Mouse (Mus musculus) ovary, postnatal 10 days (tissue): ENCODE data around the gene Aco2.

ENCODE experiments used
- DNase-seq: peaks from one replicate; pipeline ENCODE4 v3.0.0; 2022; ENCODE audit warnings: low spot score

Gene Aco2

DNA sequence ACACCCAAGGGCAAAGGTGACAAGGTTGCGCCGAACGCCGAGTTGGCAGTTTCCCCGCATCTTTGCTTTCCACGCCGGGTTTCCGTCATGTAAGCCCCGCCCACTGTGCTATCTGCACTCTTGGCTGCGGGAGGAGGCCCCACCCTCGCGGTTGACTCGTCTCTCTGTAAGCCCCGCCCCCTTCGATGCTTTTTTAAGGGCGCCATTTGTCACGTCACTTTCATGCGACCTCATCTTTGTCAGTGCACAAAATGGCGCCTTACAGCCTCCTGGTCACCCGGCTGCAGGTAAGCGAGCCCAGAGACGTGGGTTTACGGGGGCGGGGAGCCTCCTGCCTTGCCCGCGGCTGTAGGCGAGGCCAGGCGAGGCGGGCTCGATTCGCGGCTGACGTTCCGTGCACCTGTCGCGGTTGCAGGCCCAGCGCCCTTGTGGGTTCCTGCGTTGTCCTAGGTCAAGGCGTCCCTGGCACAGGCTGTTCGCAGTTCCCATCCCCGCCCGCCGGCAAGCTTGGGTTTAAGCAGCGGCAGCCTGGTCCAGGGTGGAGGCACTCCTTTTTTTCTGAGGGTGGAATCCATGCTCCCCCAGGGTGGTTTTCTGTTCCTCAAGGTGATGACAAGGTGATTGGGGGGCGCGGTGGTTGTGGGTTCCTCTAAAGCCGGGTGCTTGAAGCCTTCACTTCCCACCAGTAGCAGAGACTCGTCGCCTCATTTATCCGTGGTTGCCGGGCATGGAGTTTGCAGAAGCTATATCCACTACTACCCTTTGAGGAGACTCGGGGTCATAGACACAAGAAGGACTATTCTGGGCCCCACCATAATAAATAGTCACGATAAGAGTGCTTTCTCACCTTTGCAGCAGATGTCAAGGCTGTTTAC lies at the start of gene Aco2:
Gene Aco2 (plus strand): TSS at position 48 of the 875 bp plus-strand sequence.
- peak; percentile 99 for DNase-seq

DNA sequence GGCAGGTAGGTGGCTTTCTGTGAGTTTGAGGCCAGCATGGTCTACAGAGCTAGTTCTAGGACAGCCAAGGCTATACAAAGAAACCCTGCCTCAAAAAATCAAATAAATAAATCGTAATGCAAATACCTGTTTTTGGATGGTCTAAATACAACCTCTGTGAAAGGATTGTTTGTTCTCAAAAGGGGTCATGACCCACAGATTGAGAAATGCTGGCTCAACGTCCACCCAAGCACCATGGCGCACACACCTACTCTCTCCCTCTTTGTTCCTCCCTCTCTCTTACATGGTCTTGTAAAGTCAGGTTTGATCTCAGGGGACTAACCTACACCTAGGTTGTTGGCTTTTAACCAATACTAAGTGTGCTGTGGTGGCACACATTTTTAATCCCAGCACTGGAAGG lies 49.5 kb upstream of the Aco2 start:
- DNase-seq = no peak

DNA sequence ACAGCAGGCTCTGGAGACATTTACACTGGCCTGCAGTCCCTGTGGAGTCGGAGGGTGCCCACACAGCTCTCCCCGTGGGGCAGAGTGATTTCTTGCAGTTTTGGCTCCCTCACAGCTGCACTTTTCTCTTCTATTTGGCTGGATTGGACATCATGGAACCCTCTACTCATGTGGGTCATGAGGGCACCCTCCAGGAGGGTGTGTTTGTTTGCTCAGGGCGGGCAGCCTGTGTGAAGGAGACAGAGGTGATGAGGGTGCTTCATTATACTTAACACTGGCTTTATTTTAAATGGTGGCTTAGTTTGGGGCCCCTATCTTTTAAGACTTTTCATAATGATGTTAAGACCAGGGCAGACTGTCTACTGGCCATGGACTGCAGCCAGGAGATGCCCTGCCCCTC lies 47.3 kb upstream of the Aco2 start:
- no peak for DNase-seq

DNA sequence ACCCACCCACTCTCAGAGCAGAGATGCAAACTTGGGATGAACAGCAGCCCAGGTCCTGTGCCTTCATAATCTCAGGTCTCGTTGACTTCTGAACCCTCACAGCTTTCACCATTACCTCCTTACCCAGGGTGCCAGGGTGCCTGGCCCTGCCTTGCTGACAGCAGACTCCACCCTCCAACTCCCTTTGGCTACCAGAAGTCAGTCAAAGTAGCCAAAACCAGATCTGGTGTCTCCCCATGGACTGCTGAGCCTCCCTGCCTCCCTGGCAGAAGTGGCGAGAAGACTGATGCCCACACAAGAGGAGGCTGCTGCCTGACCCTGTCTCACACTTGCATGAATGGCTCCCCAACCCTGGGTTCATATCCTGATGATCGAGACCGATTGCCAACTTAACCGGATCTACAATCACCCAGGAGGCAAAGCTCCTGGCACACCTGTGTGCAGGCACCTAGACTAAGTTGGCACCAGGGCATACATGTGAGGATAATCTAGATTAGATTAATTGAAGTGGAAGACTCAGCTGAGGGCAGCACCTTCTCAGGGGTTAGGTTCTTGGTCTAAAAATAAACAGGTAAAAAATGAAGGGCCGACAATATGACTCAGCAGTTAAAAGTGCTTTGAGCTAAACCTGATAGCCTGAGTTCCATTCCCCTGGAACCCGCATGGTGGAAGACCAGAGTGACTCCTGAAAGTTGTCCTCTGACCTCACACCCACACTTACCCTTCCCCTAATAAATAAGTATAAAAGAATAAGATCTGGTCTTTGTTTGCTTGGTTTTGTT lies 43.5 kb upstream of the Aco2 start:
- DNase-seq = no peak

DNA sequence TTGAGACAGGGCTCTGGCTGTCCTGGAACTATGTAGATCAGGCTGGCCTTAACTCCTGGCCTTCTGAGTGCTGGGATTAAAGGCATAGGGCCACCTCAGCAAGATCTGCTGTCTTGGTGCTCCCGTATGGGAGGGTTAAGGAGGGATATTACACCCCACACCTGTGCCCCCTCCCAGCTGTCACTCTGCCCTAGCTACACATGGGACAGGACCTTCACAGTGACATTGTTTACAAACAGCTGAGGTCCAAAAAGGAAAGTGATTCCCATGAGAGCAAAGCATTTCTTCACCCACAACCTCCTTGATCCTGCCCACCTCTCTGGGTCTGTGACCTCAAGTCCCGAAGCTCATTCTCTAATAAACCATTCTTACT lies 42.9 kb upstream of the Aco2 start:
- DNase-seq = no peak

DNA sequence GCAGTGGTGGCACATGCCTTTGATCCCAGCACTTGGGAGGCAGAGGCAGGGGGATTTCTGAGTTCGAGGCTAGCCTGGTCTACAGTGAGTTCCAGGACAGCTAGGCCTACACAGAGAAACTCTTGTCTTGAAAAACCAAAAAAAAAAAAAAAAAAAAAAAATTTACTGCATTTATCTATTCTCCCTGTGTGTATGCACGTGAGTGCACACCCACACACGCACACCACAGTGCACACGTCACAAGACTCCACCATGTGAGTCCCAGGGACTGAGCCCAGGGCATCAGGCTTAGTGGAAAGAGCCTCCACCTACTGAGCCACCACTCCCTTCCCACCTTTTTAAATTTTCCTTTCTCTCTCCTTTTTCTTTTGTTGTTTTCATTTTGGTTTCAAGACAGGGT lies 41.6 kb upstream of the Aco2 start:
- DNase-seq = no peak

DNA sequence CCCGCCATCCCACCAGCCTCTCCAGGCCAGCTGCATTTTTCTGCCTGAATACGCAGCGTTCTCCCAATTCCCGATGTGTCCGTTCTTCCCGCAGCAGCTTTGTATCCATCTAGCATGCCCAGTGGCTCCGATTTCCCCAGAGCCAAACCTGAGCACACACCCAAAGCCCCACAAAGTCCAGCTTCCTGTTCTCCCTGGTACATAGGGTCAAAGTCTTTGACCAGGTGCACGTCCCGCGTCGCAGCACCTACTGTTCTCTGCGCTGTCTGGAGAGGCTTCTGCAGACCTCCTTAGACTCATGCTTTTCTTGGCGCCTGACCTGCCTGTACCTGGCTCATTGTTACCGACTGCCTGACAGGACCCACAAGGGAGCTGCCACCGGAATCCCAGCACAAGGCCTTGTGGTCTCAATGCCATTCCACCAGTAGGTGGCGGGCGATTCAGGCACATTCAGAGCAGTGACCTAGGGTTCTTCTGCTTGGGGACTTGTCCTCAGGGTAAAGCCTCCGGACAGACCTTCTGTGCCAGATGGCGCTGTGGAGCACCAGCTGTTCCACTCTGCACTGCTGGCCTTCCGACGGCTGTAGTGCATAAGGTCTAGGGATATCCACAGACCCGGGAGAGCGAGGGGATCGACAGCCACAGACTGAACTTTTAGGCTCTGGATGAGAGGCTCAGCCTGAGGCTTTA lies 40.8 kb upstream of the Aco2 start:
- peak; percentile 70 for DNase-seq

DNA sequence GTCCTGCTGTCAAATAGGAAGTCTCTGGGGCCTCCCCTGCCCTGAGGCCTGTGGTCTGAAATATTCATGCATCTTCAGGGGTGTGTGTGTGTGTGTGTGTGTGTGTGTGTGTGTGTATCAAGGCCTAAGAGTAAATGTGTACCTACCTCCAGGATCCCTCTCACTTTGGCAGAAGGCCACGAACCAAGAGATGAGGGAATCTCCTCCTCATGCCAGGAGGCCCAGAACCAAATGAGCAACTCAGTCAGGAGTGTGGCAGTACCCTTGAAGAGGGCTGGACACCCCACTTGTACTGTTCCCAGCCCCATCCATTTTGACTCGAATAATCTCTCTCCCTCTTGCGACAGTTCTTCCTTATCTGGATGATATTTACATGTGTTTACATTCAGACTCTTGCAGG lies 39.9 kb upstream of the Aco2 start:
- no peak for DNase-seq

DNA sequence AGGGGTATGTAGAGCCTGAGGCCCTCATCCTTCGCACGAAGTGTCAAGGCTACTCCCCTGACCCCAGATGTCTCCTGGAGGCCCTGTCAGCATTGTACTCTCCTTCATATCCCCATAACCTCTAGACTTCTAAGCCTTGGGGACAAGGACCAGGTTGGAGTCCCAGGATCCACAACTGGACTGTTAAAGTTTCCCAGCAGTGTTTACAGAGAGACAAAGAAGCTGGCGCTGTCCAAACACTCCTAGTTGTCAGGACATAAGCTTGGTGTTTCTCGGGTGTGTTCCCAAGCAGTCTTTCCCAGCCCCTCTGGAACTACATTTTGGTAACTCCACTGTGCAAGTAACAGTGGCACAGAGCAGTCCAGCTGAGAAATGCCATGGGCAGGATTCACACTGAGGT lies 38.6 kb upstream of the Aco2 start:
- DNase-seq = no peak

DNA sequence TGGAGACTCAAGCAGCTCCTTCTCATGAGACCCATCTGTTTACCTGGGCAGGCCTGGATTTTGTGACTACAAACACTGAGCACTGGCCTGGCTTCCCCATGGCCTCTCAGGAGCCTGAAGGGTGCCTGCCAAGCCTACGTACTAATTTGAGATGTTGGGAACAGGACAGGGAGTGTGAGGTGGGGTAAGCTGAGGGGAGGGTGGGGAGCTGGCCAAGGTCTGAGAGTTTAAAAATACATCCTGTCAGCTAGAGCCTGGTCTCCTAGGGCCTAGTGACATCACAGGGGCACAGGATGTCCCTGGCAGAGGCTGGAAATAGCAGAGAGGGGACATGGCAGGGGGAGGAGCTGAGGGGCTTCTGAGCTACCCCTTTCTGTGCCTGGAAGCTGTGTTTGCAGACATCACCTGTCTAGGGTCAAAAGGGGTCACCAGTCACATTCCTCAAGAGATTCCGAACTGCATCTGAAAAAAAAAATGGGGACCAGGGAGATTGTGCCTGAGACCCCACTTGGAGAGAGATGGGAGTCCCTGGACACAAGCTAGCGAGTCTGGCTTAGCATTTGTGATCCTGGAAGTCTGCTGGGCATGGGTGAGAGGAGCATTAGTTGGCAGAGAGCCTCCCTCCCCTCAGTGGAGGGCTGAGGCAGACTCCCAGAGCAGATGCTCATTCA lies 37.8 kb upstream of the Aco2 start:
- DNase-seq = no peak

DNA sequence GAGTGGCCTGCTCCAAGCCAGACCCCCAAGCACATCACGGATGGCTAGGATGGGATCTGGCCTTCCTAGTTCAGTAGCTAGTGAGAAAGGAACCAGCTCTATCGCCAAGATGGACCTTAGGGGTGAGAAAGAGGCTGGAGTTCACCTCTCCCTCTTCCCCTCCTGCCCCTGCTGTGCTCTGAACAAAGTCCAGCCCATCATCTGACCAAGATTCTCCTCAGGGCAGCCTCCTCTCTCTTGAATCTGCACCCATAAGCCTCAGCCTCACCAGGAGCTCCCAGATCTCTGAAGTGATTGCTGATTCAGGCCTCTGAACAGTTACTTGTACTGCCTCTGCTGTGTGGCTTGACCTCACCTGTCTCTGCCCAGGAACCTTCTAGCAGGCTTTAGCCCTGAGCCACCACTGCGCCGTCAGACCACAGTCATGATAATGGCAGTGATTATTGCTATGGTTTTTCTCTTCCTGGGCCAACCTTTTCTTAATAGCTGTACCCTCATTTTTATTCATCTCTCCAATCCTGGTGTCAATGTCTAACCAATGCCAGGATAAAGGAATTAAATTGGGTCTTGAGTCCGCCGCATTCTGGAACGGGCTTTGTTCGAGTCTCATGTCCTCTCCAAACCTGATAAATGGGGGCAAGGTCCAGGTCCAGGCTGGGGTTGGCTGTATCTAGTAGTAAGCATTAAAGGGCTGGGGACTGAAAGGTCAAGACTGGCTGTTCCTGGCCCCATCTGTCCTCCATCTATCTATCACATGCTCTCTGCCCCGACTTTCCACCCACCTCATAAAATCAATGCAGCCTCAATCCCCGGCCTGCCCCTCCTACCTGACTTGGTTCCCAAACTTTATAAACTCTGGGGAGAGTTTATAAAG lies 36.9 kb upstream of the Aco2 start:
- DNase-seq = no peak

DNA sequence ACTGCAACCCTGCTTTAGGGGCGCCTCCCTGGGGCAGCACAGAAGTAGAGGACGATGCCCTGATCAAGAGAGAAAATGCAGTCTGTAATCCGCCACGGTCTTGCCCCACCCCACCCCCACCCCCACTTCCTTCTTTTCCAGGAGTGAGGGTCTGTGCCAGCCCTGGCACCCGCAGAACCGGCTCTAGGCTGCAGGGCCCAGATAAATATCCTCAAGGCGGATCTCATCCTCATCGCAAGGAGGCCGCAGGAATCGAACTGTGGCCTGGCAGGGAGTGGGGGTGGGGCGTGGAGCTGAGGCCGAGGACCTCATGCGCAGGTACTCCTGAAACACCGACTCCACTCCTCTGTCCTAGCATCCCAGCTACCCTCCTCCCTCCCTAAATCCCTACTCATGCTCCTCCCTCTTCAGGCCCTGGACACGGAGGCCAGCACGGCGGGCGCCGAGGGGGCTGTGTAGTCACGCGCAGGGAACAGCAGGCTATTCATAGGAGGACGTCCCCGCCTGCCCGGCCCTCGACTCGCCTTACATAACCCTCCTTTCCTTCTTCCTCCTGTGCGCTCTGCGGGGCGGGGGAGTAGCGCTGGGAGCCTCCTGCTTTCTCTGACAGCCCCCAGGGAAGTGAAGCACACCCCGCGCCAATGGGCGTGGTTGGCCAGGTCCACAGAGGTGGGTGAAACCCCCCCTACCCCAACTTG lies 35.8 kb upstream of the Aco2 start:
- peak; percentile 63 for DNase-seq

DNA sequence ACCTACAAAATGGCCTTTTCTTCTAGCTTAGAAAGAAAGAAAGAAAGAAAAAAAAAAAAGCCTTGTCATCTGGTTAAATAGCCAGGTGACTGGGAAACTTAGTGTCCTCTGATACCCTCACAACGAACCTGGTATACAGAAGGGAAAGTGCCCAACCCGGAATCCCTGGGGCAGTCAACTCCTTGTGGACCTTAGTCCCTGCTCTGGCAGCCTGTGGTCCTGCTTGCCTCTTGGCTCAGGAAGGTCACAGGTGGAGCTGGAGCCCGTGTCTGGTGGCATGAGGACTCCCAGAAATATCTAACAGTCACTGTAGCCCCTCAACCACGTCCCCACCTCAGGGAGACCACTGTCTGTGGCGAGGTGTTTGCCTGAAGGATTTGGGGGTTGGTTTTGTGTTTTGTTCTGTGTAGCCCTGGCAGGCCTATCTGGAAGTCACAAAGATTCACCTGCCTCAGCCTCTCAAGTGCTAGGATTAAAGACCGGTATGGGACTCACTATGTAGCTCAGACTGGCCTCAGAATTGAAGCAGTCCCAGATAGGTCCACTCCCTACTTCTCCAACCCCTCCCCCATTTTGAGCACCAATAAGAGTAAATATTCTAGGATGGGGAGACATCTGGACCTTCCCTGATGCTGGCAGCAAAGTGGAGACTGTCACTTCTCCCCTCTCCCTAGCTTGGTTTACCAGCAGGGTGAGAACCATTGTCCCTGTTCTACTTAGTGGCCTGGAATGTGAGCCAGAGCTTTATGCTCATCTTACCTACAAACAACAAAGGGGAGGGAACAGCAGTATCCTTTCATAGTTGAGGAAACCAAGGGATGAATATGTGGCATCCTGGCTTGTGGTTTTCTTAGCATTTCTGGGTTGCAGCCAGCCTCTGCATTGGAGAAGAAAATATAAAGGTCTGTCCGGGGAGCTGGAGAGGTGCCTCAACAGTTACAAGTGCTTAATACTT lies 34.9 kb upstream of the Aco2 start:
- DNase-seq = no peak

DNA sequence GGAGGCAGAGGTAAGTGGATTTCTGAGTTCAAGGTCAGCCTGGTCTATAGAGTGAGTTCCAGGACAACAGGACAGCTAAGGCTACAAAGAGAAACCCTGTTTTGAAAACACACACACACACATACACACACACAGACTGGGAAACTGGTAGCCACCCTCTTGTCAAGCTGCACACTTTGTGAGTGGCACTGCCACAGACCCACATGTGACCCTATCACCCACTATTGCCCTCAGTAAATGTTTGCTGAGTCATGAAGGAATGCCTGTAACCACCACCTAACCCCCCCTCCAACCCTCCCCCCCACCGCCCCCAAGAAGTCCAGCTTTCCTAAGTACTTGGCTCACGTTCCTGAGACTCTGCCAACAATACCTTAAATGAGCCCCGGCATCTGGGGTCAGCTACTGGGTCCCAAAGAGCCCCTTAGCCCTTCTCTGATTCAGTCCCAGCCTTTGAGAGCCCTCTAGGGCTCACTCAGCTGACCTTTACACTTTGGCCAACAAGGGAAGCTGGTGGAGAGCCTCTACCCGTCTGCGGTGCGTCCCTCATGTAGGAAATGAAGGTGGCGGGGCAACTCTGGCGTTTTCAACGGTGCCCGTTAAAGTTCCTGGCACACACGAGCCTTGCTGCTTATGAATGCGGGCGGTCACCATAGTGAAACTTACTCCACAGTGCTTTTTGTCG lies 33.4 kb upstream of the Aco2 start:
- no peak for DNase-seq

DNA sequence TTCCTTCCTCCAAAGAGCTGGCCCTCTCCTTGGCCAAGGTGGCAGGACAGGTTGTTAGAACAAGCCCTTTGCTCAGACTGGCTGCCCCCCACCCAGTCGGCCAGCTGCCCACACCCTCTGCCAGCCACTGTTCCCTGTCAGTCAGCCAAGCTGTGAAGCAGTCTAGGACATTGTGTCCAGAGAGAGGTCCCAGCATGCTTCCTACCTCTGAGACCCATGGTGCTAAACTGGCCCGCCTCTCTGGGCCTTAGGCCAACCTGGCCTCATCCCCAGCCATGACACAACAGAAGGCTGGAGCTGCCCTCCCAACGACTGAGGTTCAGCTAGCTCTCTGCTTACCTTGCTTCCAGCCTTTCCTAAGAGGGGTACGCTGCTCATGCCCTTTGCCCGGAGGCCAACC lies 32.5 kb upstream of the Aco2 start:
- DNase-seq = no peak

DNA sequence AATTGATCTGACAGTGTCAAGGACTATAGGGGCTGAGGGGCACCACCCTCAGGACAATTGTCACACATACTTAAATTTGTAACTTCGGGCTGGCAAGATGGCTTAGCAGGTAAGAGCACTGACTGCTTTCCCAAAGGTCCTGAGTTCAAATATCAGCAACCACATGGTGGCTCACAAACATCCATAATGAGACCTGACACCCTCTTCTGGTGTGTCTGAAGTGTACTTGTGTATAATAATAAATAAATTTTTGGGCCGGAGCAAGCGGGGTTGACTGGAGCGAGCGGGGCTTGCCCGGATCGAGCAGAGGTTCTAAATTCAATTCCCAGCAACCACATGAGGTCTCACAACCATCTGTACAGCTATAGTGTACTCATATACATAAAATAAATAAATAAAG lies 31.8 kb upstream of the Aco2 start:
- DNase-seq = no peak

DNA sequence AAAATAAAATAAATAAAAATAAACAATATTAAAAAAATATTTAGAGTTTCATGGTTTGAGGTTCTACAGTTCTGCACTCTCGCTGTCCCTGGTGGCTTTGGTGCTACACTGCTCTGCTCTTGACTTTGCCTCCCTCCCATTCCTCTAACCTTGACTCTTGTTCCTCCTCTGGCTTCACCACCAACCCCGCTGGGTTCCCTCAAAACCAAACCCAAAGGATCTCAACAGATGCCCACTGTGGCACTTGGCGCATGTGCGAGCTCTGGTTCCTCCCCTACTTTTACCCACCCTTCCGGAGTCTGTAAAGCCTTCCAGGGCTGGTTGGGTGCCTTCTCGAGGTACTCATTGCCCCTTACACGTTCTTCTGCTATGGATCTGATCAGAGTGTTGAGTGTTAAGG lies 29.8 kb upstream of the Aco2 start:
- no peak for DNase-seq

DNA sequence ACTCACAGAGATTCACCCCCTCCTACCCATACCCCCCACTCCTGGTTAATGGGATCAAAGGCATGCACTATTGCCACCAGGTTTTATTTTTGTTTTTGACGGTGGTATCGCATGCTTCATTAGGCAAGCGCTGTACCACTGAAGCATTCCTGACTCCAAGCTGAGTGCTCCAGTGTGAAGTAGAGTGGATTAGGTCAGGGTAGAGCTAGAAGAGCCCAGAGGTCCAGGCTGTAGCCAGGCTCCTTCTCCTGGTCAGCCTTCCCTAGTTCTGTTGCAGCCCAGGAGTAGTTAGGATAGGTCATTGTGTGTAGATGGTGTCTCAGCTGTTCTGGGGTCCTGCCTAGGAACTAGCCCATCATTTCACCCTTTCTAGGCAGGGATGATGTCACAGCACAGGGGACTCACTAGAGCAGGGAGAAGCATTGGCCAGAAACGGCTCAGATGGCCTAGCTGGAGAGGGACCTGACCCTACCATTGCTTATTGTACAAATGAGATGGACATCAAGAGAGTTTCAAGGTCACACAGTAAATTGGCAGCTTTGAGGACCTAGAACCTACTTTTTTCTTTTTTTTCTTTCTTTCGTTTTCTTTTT lies 27.0 kb upstream of the Aco2 start:
- no peak for DNase-seq

DNA sequence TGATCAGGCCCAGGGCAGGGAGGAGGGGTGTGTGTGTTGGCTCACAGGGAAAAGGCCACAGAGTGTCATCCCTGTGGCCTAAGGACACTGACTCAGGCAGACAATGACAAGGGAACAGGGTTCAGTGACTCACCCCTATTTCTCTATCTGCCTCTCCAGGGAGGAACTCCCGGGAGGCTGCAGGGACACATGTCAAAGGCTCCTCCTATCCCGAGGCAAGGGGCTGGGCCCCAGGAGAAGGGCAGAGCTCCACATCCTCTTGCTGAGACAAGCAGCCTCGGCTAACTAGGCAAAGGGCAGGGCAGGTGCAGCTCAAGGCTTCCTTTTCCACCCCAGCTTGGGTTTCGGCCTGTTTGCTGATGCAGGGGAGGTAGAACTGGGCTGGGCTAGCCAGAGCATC lies 26.4 kb upstream of the Aco2 start:
- DNase-seq = no peak
